Mouse (Mus musculus) neural tube, embryonic 14.5 days (tissue): Measurements from ENCODE around the gene Ccdc188. TPM values are rescaled to one million over a fixed set of nuclear protein-coding genes. Genes with fewer than 3 reads are reported as not detected.

Experiments used
- ATAC-seq: fragments of 200-750 bp; cut with Nextera tagmentation; 2 replicates; pipeline ENCODE4 v1.8.0; 2017; ENCODE audit warnings: low read depth, mild to moderate bottlenecking, moderate TSS enrichment, moderate library complexity
- H3K27ac ChIP-seq: fragments of 300-500 bp; sonication (generic); 2 replicates; pipeline ENCODE4 v1.5.1; 2014; ENCODE audit warnings: low read depth, mild to moderate bottlenecking, control low read depth, low read length, moderate library complexity, mixed read lengths
- H3K27me3 ChIP-seq: fragments of 300-500 bp; sonication (generic); 2 replicates; pipeline ENCODE4 v1.6.1; 2014; ENCODE audit warnings: low read length; ENCODE audit not compliant: control insufficient read depth, insufficient read depth
- H3K36me3 ChIP-seq: fragments of 300-500 bp; sonication (generic); 2 replicates; pipeline ENCODE4 v1.6.1; 2014; ENCODE audit warnings: low read length, mixed read lengths; ENCODE audit not compliant: control insufficient read depth, insufficient read depth
- H3K4me1 ChIP-seq: fragments of 300-500 bp; sonication (generic); 2 replicates; pipeline ENCODE4 v1.6.1; 2014; ENCODE audit warnings: low read length; ENCODE audit not compliant: control insufficient read depth, insufficient read depth
- H3K4me2 ChIP-seq: fragments of 300-500 bp; sonication (generic); 2 replicates; pipeline ENCODE4 v1.6.1; 2014; ENCODE audit warnings: mild to moderate bottlenecking, low read depth, low read length, control low read depth
- H3K4me3 ChIP-seq: fragments of 300-500 bp; sonication (generic); 2 replicates; pipeline ENCODE4 v1.5.1; 2014; ENCODE audit warnings: low read depth, low read length, control low read depth, mixed read lengths
- H3K9ac ChIP-seq: fragments of 300-500 bp; sonication (generic); replicated peaks from 2 replicates; pipeline ENCODE4 v1.6.1; 2014; ENCODE audit warnings: low read depth, mild to moderate bottlenecking, control low read depth, low read length, mixed read lengths
- H3K9me3 ChIP-seq: fragments of 300-500 bp; sonication (generic); 2 replicates; pipeline ENCODE4 v1.6.1; 2016; ENCODE audit warnings: low read length; ENCODE audit not compliant: control insufficient read depth
- WGBS: fragments of 180-500 bp; shearing (Covaris S2); extraction: QIAGEN DNeasy Blood & Tissue Kit; methylation state at CpG from one replicate; pipeline ENCODE4 v1.1.7; 2014; 5-methylcytosine and 5-hydroxymethylcytosine counted together
- polyA plus RNA-seq: library from polyadenylated mRNA; unstranded; fragments of >200 nt; fragmentation: Nextera tagmentation; extraction: Ambion mirVana; gene quantifications from 2 replicates; pipeline ENCODE4 v1.2.1, GENCODE M21; 2014

Ccdc188 gene
- polyA plus RNA-seq, 1 experiment from 2014 or later, result not detected

- ATAC-seq, result peak; percentile 91
- Histone ChIP-seq H3K4me2 (peak overlapping the region; percentile 42), H3K36me3 (no peaks in the 10 kb centered on the region), H3K4me3 (peak overlapping the region; percentile 22; the same call in 1 of the 2 replicates), H3K9ac (0 out of 2 replicates have a peak overlapping the region, but pooled peaks have one; percentile 41), H3K4me1 (peaks cover 33% of the 10 kb centered on the region), H3K9me3 (no peaks in the 10 kb centered on the region), H3K27me3 (no peaks in the 10 kb centered on the region), H3K27ac (peak overlapping the region; percentile 79)
- 12% methylated on average over 6 of the region's 6 CpGs for WGBS
These were observed 4.0 kb upstream of the Ccdc188 start for GRCm38 (mm10) chr16:18213689-18214088.

DNA sequence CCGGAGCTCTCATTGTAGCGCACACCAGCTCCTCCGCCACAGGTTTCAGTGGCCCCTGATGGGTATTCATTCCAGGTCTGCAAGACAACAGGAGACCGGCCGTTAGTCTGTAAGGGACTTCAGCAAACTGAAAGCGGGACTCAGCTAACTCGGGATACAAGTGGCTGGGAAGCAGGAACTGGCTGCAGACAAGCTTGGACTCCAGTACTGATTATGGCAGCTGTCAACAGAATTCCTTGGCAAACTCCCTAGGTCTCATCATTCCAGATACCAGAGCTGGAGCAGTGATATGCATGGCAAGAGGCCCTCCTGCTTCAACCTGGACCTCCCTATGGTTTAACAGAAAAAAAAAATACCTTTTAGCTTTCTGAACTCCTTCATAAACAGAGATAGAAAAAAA is 2.8 kb upstream of the Ccdc188 start:
- peak overlapping the region; percentile 41; the same call in 1 of the 2 replicates for H3K9ac ChIP-seq
- 64% methylated on average over 7 of the region's 7 CpGs for WGBS

GRCm38 (mm10) chr16:18218580-18218996 is 909 bp downstream of the Ccdc188 start:
- Histone ChIP-seq H3K27me3 (no peaks in the 10 kb centered on the region), H3K36me3 (peaks cover 12% of the 10 kb centered on the region; the same call in 1 of the 2 replicates), H3K4me2 (no peak overlapping the region), H3K4me3 (no peak overlapping the region), H3K4me1 (peaks cover 22% of the 10 kb centered on the region), H3K9me3 (no peaks in the 10 kb centered on the region), H3K27ac (no peak overlapping the region), H3K9ac (no peak overlapping the region)
- ATAC-seq, result no peak
- WGBS, result 77% methylated on average over 9 of the region's 9 CpGs

More for the DNA sequence above, 2.8 kb upstream of the Ccdc188 start:
- peaks cover 33% of the 10 kb centered on the region for H3K4me1 ChIP-seq
- no peaks in the 10 kb centered on the region for H3K27me3 ChIP-seq
- H3K36me3 ChIP-seq, result no peaks in the 10 kb centered on the region
- no peak for ATAC-seq
- peak overlapping the region; percentile 42 for H3K4me2 ChIP-seq
- H3K4me3 ChIP-seq, result peak overlapping the region; percentile 19; the same call in 1 of the 2 replicates
- no peaks in the 10 kb centered on the region for H3K9me3 ChIP-seq
- H3K27ac ChIP-seq, result peak overlapping the region; percentile 79

DNA sequence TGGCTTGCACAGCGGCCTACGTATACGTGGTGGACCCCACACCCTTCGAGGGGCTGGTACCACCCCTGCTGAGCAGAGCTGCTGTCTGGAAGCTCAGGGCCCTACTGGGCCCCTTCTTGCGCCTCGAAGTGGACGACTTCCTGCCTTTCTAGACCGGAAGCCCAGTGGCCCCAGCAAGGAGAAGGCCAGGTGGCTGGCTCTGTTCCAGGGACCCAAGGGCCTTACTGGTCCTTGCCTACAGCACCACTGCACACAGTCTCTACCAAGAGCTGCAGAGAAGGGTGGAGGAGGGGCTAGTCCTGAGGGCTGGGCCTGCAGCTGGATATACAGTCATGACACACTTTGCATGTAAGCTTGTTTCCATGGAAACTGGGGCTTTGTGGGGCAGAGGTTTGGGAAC is 2.3 kb downstream of the Ccdc188 start:
- no peak overlapping the region for H3K4me3 ChIP-seq
- ATAC-seq, result no peak; the same call in 1 of the 2 replicates
- WGBS, result 57% methylated on average over 8 of the region's 8 CpGs

GRCm38 (mm10) chr16:18220856-18221542 is 3.3 kb downstream of the Ccdc188 start:
- H3K36me3 ChIP-seq, result peaks cover 27% of the 10 kb centered on the region
- H3K4me2 ChIP-seq, result no peak overlapping the region
- H3K9ac ChIP-seq, result no peak overlapping the region
- no peaks in the 10 kb centered on the region for H3K9me3 ChIP-seq
- no peak for ATAC-seq
- H3K4me3 ChIP-seq, result no peak overlapping the region
- no peak overlapping the region for H3K27ac ChIP-seq
- H3K4me1 ChIP-seq, result peaks cover 3% of the 10 kb centered on the region; the same call in 1 of the 2 replicates
- WGBS, result 89% methylated on average over 6 of the region's 6 CpGs
- H3K27me3 ChIP-seq, result no peaks in the 10 kb centered on the region

More for the DNA sequence above, 2.3 kb downstream of the Ccdc188 start:
- Histone ChIP-seq H3K9ac (no peak overlapping the region), H3K36me3 (peaks cover 17% of the 10 kb centered on the region; the same call in 1 of the 2 replicates), H3K9me3 (no peaks in the 10 kb centered on the region), H3K4me2 (no peak overlapping the region), H3K4me1 (peaks cover 9% of the 10 kb centered on the region), H3K27me3 (no peaks in the 10 kb centered on the region), H3K27ac (no peak overlapping the region)

GRCm38 (mm10) chr16:18221543-18221898 is 3.8 kb downstream of the Ccdc188 start:
- Histone ChIP-seq H3K4me2 (no peak overlapping the region), H3K4me3 (no peak overlapping the region), H3K4me1 (peaks cover 3% of the 10 kb centered on the region; the same call in 1 of the 2 replicates), H3K27me3 (no peaks in the 10 kb centered on the region), H3K36me3 (peaks cover 31% of the 10 kb centered on the region), H3K9me3 (no peaks in the 10 kb centered on the region), H3K9ac (no peak overlapping the region), H3K27ac (no peak overlapping the region)
- ATAC-seq, result no peak
- 91% methylated on average over 8 of the region's 11 CpGs for WGBS

GRCm38 (mm10) chr16:18222188-18222587 is 4.5 kb downstream of the Ccdc188 start:
- Histone ChIP-seq H3K27ac (no peak overlapping the region), H3K4me3 (no peak overlapping the region), H3K4me1 (peaks cover 3% of the 10 kb centered on the region; the same call in 1 of the 2 replicates), H3K36me3 (peaks cover 36% of the 10 kb centered on the region), H3K27me3 (no peaks in the 10 kb centered on the region), H3K9ac (no peak overlapping the region), H3K9me3 (no peaks in the 10 kb centered on the region), H3K4me2 (no peak overlapping the region)
- no peak for ATAC-seq
- WGBS, result 87% methylated on average over 11 of the region's 11 CpGs

DNA sequence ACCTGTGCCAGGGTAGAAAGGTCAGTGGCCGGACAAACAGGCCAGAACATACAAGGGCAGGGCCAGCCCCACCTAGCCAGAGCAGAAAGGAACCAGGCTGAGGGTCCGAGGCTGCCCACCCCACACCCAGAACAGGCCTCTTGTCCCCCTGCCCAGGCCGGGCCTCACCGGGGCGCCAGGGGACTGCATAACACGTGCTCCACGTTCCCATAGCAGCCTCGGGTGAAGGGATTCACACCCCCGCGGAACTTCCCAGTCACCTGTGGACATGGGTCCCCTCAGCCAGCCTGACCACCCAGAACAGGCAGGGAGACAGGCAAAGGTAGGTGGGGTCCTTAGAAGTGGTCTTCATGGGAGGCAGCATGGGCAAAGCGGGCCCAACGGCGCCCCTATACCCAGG is 9.5 kb downstream of the Ccdc188 start:
- no peaks in the 10 kb centered on the region for H3K27me3 ChIP-seq
- H3K4me1 ChIP-seq, result peaks cover 5% of the 10 kb centered on the region; the same call in 1 of the 2 replicates
- H3K36me3 ChIP-seq, result peaks cover 36% of the 10 kb centered on the region
- no peak overlapping the region for H3K27ac ChIP-seq
- no peak for ATAC-seq
- no peak overlapping the region for H3K4me3 ChIP-seq
- no peak overlapping the region for H3K4me2 ChIP-seq
- 91% methylated on average over 13 of the region's 13 CpGs for WGBS
- no peak overlapping the region for H3K9ac ChIP-seq
- no peaks in the 10 kb centered on the region for H3K9me3 ChIP-seq

GRCm38 (mm10) chr16:18227897-18228422 is 10.3 kb downstream of the Ccdc188 start:
- 95% methylated on average over 20 of the region's 20 CpGs for WGBS
- no peak overlapping the region for H3K9ac ChIP-seq
- no peak for ATAC-seq

More at GRCm38 (mm10) chr16:18227897-18228422, 10.3 kb downstream of the Ccdc188 start:
- no peak overlapping the region for H3K27ac ChIP-seq
- H3K9me3 ChIP-seq, result no peaks in the 10 kb centered on the region
- no peak overlapping the region for H3K4me2 ChIP-seq
- H3K36me3 ChIP-seq, result peaks cover 31% of the 10 kb centered on the region
- H3K27me3 ChIP-seq, result no peaks in the 10 kb centered on the region
- H3K4me3 ChIP-seq, result no peak overlapping the region
- H3K4me1 ChIP-seq, result peaks cover 5% of the 10 kb centered on the region; the same call in 1 of the 2 replicates
